Mouse (Mus musculus): Measurements from ENCODE around the gene Rpl36a. TPM values are rescaled to one million over a fixed set of nuclear protein-coding genes. Genes with fewer than 3 reads are reported as not detected.

Rpl36a gene
- total and polyA plus RNA-seq, 3 experiments = 95.2 to 110 (median 96.5) TPM

DNA sequence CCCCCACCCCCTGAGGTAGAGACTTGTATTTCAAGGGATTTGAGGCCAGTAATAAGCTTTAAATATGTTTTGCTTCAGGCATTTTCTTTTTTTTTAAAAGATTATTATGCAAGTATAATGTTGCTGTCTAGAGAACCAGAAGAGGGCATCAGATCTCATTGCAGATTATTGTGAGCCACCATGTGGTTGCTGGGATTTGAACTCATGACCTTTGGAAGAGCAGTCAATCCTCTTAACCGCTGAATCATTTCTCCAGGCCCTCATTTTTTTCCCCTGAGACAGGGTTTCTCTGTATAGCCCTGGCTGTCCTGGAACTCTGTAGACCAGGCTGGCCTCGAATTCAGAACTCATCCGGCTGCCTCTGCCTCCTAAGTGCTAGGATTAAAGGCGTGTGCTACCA is 2.8 kb downstream of the Rpl36a start:
- Histone ChIP-seq H3K4me1 (ENCODE audit: control insufficient read depth, insufficient read depth, low read length) (no peaks in the 10 kb centered on the region), H3K79me2 (replicated peaks; ENCODE audit: control insufficient read depth, insufficient read depth, low read length) (no peaks in the 10 kb centered on the region), H3K27me3 (ENCODE audit: control insufficient read depth, insufficient read depth, low read length) (no peaks in the 10 kb centered on the region), H3K9ac (ENCODE audit: low read depth, low read length) (no peak overlapping the region), H3K36me3 (ENCODE audit: control insufficient read depth, insufficient read depth, low read length) (no peaks in the 10 kb centered on the region), H3K4me3 (no peak overlapping the region), H3K27ac (no peak overlapping the region)
- no peak for DNase-seq
- TF ChIP-seq CTCF (IDR thresholded peaks at IDR 0.05) (no peak), EP300 (IDR thresholded peaks at IDR 0.05; ENCODE audit: insufficient read depth, low read depth, low read length) (no peak), POLR2A (IDR thresholded peaks at IDR 0.05; ENCODE audit: insufficient read depth, low read depth, low read length) (no peak)
- intact Hi-C loops (cut with DNase I) = loop anchor here (5.0 kb wide), 1 partner anchor 46 kb away; the partner anchor contains the start of gene Timm8a1
- WGBS = 78% methylated on average over 4 of the region's 4 CpGs

DNA sequence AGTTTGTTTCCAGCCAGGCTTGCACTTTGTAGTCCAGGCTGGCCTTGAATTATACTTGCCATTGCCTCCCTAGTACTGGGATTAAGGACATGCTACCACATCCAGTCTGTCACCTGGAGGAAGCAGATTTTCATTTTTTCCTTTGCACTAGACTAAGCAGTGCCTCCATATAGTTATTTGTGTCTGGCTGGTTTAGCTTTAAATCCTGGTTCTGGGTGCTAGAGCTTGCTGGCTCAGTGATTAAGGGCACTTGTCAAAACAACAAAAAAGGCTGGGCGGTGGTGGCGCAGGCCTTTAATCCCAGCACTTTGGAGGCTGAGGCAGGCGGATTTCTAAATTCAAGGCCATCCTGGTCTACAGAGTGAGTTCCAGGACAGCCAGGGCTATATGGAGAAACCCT is 3.5 kb downstream of the Rpl36a start:
- Histone ChIP-seq H3K27me3 (ENCODE audit: control insufficient read depth, insufficient read depth, low read length) (no peaks in the 10 kb centered on the region), H3K4me1 (ENCODE audit: control insufficient read depth, insufficient read depth, low read length) (no peaks in the 10 kb centered on the region), H3K27ac (no peak overlapping the region), H3K4me3 (no peak overlapping the region), H3K36me3 (ENCODE audit: control insufficient read depth, insufficient read depth, low read length) (no peaks in the 10 kb centered on the region), H3K79me2 (replicated peaks; ENCODE audit: control insufficient read depth, insufficient read depth, low read length) (no peaks in the 10 kb centered on the region), H3K9ac (ENCODE audit: low read depth, low read length) (no peak overlapping the region)
- no peak for TF ChIP-seq CTCF (IDR thresholded peaks at IDR 0.05)
- no peak for TF ChIP-seq EP300 (IDR thresholded peaks at IDR 0.05; ENCODE audit: insufficient read depth, low read depth, low read length)
- TF ChIP-seq POLR2A (IDR thresholded peaks at IDR 0.05; ENCODE audit: insufficient read depth, low read depth, low read length) = no peak
- 93% methylated on average over 3 of the region's 3 CpGs for WGBS
- no peak for DNase-seq
- intact Hi-C loops (cut with DNase I) = loop anchor here (5.0 kb wide), 1 partner anchor 47 kb away; the partner anchor contains the start of gene Timm8a1

DNA sequence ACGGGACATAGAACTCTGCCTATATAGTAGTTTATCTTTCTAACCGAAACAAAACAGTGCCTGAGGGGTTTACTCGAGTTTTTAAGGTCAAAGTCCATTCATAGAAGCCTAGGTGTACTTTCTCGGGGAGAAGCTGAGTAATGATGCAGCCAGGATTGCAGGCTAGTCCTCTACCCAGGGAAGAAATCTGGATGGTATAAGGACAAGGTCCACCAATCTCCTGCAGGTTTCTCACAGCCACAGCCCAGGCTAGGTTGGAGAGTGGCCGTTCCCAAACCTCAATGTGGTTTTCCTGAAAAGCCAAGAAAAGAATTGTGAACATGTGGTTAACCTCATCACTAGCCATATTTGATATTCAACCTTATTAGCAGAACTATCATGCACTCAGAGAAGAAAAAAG is 4.4 kb downstream of the Rpl36a start:
- Histone ChIP-seq H3K4me1 (ENCODE audit: control insufficient read depth, insufficient read depth, low read length) (no peaks in the 10 kb centered on the region), H3K9ac (ENCODE audit: low read depth, low read length) (no peak overlapping the region), H3K27ac (no peak overlapping the region), H3K36me3 (ENCODE audit: control insufficient read depth, insufficient read depth, low read length) (no peaks in the 10 kb centered on the region), H3K4me3 (no peak overlapping the region), H3K79me2 (replicated peaks; ENCODE audit: control insufficient read depth, insufficient read depth, low read length) (no peaks in the 10 kb centered on the region), H3K27me3 (ENCODE audit: control insufficient read depth, insufficient read depth, low read length) (no peaks in the 10 kb centered on the region)
- intact Hi-C loops (cut with DNase I) = loop anchor here (5.0 to 10.0 kb wide), 2 partner anchors 48 to 1655 kb away; partner anchors contain the start of genes Tceal9 and Timm8a1
- WGBS = 48% methylated on average over 5 of the region's 5 CpGs
- TF ChIP-seq POLR2A (IDR thresholded peaks at IDR 0.05; ENCODE audit: insufficient read depth, low read depth, low read length) (no peak), EP300 (IDR thresholded peaks at IDR 0.05; ENCODE audit: insufficient read depth, low read depth, low read length) (no peak), CTCF (IDR thresholded peaks at IDR 0.05) (no peak)
- DNase-seq = no peak

DNA sequence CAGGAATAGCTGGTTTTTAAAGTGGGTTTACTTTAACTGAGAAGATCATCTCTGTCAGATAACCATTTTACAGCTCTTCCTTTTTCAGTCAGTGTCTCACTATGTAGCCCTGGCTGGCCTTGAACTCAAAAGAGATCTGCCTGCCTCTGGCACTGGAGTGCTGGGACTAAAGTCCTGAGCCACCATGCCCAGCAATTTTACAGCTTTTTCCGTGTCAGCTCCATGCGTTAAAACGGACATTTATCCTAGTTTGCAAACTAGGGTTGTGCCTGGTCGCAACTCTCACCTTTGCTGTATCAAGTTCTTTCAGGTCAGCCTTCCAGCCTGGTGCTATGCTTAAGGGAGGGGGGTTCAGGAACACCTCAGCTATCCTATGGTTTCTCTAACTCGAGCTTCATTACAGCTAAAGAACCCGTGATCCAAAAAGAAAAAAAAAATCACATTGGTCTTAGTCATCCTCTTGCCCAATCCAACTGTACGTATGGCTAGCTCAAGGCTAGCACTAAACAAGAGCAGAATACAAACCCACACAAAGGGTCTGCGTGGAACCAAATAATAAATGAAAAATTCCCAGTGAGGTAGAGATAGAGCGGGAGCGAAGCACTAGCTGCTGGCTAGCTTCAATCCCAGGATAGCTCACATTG is 14.6 kb downstream of the Rpl36a start:
- WGBS = 25% methylated on average over 10 of the region's 10 CpGs
- H3K4me1 ChIP-seq (ENCODE audit: control insufficient read depth, insufficient read depth, low read length) = peaks cover 2% of the 10 kb centered on the region
- H3K36me3 ChIP-seq (ENCODE audit: control insufficient read depth, insufficient read depth, low read length) = 0 out of 2 replicates have a peak, but pooled peaks cover 2% of the 10 kb centered on the region
- intact Hi-C loops (cut with DNase I) = loop anchor here (2.0 to 10.0 kb wide), 3 partner anchors 15 to 1645 kb away; partner anchors contain the start of genes Rpl36a, Tceal9 and Zmat1
- no peaks in the 10 kb centered on the region for H3K27me3 ChIP-seq (ENCODE audit: control insufficient read depth, insufficient read depth, low read length)
- no peaks in the 10 kb centered on the region for H3K79me2 ChIP-seq (replicated peaks; ENCODE audit: control insufficient read depth, insufficient read depth, low read length)
- DNase-seq = no peak
- peak overlapping the region; percentile 66 for H3K4me3 ChIP-seq
- peak overlapping the region; percentile 75; the same call in 1 of the 2 replicates for H3K9ac ChIP-seq (ENCODE audit: low read depth, low read length)
- H3K27ac ChIP-seq = peak overlapping the region; percentile 77
- no peak for TF ChIP-seq CTCF (IDR thresholded peaks at IDR 0.05)
- no peak for TF ChIP-seq POLR2A (IDR thresholded peaks at IDR 0.05; ENCODE audit: insufficient read depth, low read depth, low read length)
- TF ChIP-seq EP300 (IDR thresholded peaks at IDR 0.05; ENCODE audit: insufficient read depth, low read depth, low read length) = no peak

DNA sequence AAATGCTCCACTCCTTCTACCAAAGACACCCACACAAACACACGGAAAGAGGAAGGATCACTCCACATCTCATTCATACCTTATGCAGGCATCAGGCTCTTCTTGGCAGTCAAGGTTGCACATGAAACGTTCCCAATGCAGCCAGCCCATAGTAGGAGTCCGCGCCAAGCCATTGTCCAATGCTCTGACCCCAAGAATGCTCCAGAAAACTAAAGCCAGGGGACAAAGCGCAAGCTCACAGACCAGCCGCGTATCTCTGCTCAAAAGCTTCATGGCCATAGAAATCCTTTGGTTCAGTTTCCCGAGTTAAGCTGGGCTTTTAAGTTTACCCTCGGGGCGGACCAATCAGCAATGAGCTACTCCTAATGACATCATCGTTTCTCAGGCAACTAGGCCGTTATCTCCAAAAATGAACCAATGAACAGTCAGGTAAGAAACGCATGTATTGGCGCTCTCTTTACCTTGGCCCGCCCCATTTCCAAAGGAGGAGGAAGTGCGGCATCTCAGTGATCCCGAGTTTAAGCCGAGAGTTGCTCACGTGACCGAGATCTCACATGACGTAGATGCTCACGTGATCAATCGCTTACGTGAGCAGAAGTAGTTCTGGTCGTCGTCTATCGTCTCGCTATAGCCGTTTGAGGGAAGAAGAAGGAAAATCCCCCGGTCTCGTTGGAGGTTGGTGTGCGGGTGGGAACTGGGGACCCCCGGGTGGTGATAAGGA is 15.4 kb downstream of the Rpl36a start, which contains the start of the genes Gla and Hnrnph2:
TSS of gene Gla (minus strand) at position 467 of the 721 bp plus-strand sequence.
TSS of gene Hnrnph2 (plus strand) at position 521 of the 721 bp plus-strand sequence.
- no peaks in the 10 kb centered on the region for H3K79me2 ChIP-seq (replicated peaks; ENCODE audit: control insufficient read depth, insufficient read depth, low read length)
- H3K27me3 ChIP-seq (ENCODE audit: control insufficient read depth, insufficient read depth, low read length) = no peaks in the 10 kb centered on the region
- H3K4me3 ChIP-seq = peak within 1 kb of the TSS; percentile 66
- peak; percentile 86 to 93 for DNase-seq
- intact Hi-C loops (cut with DNase I) = loop anchor here (2.0 to 5.0 kb wide), 2 partner anchors 16 to 406 kb away; partner anchors contain the start of genes Rpl36a and Zmat1
- peak within 1 kb of the TSS; percentile 94 for H3K27ac ChIP-seq
- TF ChIP-seq EP300 (IDR thresholded peaks at IDR 0.05; ENCODE audit: insufficient read depth, low read depth, low read length) (peak; percentile 66; the same call in 1 of the 2 replicates), POLR2A (IDR thresholded peaks at IDR 0.05; ENCODE audit: insufficient read depth, low read depth, low read length) (peak; percentile 83), CTCF (IDR thresholded peaks at IDR 0.05) (no peak)
- peaks cover 2% of the 10 kb centered on the region for H3K4me1 ChIP-seq (ENCODE audit: control insufficient read depth, insufficient read depth, low read length)
- peak within 1 kb of the TSS; percentile 78 for H3K9ac ChIP-seq (ENCODE audit: low read depth, low read length)
- WGBS = 14% methylated on average over 33 of the region's 33 CpGs
- 0 out of 2 replicates have a peak, but pooled peaks cover 2% of the 10 kb centered on the region for H3K36me3 ChIP-seq (ENCODE audit: control insufficient read depth, insufficient read depth, low read length)
